Mouse (Mus musculus) heart, postnatal 25 days (tissue): ENCODE data around the gene Cacng2. TPM values are rescaled to one million over a fixed set of nuclear protein-coding genes. Genes with fewer than 3 reads are reported as not detected.

Source experiments
- DNase-seq: peaks from one replicate; pipeline ENCODE4 v3.0.0; 2022; ENCODE audit warnings: low spot score
- intact Hi-C: fragments of 180-260 bp; cut with DNase I; formaldehyde crosslinking; loops from one replicate; pipeline ENCODE4 v1.15.1; 2025
- total RNA-seq, 2 experiments: library from RNA; stranded (reverse); gene quantifications; 2 replicates each; pipeline ENCODE4 v1.2.3; 2021

Cacng2 gene
- total RNA-seq, 2 experiments from 2014 or later = not detected

DNA sequence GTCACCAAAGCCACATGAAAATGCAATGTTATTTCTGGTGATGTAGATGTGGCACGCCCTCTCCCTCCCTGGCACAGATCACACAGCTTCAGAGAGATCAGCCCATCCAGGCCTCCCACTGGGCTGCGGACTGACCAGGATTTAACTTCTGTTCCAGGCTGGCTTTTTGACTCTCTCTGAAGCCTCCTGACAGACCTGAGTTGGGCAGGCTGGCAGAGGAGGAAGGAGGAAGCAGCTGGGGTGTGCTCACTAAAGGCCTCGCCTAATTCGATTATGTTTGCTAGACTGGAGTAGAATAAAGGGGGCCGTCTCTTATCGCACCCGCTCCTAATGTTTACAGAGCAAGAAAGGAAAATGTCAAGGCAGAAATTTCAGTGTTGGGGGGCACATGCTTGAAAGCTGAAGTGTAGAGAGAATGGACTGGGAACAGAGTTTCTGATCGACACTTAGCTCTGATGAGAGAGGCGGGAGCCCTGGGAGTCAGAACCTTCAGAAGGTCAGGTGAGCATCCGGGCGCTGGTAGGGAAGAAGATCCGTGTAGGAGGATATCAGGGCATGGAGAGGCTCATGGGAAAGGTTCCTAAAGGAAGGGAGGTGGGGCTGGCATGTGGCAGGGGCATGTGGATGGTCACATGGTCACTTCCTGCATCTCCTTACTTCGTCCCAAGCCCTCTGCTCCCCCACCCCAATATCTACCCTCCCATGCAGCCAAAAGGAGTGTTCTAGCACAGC lies 36.8 kb downstream of the Cacng2 start:
- DNase-seq = no peak
- intact Hi-C loops = no loop called here

DNA sequence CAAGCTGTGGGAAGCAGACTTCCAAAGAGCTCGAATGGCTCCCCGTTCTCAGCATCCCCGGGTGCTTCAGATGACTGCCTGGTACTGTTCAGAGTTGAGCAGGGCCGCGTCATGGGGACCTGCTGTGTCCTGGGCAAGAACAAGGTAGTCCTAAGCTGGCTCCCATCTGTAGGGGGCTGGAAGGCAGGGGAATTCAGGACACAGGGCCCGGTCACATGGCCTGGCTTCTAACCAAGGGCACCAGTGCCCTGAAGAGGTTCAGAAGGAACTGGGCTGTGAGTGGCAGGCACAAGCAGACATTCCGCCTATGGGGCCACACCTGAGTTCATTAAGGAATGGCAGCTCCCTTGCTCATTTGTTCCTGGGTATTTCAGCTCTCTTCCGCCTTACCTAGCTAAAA lies 37.7 kb downstream of the Cacng2 start:
- DNase-seq = no peak
- intact Hi-C loops = no loop called here

DNA sequence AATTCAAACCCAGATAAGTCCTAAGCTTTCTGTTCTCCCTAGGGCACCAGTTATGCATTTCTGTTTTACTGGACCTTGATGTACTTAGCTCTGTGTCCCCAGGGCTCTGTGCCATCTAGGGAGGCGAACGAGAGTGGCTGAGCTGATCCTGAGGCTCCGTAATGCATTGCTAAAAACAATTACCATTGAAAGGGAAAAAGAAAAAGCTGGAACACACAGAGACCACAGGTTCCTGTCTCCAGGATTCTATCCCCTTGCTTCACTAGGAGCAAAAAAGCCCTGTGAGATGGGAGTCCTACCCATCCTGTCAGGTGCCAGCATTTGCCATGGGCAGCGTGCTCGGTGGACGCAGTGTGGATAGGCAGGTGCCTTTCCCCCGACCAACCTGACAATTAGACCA lies 38.4 kb downstream of the Cacng2 start:
- no peak for DNase-seq
- intact Hi-C loops = no loop called here

DNA sequence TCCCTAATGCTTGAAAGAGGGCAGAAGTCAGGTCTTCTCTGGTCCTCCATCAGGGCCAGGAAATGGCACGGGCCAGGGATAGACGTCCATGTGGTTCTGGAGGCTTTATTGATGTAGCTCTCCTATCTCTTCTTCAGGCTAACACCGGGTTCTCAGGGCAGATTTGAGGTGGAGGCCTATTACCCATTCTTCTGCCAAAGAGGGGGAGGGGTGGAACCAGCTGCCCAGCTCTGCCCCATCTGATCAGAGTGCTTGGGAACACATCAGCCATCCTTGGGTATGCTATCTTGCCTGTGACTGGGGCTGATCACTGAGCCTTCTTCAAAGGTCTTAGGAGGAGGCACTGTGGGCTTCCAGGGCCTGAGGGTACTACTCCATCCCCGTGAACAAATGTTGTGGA lies 39.5 kb downstream of the Cacng2 start:
- intact Hi-C loops = no loop called here
- no peak for DNase-seq

DNA sequence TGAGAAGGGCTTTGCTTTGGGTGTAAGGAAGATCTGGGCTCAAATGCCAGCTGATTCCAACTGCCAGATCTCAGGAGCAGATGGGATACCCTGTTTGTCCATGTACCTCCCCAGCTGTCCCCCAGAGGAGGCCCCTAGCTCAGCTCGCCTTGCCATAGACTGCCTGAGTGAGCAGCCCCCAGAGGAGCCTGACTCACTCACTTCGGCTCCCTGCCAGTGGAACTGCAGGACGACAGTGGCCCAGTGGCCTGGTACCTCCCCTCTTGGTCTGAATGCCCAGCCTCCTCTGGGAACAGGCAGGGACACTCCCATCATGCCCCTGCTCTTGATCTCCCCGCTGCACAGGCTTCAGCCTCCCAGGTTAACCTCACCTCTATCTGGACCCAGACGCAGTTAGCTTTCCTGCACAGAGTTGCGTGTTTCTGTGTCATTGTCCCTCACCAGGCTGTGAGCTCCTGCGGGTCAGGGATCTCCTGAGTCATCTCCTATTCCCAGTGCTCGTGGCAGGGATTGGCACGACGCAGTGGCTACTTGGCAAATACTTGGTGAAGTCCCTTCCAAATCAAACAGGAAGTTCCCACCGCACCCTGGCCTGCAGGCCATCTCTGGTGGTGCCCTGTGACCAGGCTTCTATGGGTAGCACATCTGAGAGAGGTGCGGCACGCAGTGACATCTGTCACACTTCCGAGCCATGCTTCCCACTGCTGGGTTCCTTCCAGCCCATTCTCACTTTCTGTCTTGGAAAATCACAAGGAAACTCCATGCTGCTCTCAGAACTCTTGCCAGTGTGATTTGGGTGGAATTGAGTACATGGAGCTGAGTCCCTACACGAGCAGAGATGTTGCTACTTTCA lies 40.8 kb downstream of the Cacng2 start:
- no peak for DNase-seq
- intact Hi-C loops = no loop called here

DNA sequence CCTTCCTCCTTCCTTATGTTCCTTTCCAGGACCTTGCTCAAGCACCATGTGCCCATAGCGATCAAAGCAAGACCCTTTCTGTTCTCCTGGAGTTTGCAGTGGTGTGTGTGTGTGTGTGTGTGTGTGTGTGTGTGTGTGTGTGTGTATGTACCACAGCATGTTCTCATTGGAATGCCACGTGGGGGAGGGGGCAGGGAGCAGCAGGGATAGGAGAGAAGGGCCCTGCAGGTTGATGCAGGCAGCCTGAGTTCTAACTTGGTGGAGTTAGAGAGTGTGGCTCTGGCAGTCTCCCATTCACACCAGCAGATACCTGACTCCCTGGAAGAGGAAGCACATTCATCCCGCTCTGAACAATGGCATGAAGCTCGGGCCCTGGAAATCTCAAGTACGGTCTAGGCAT lies 41.6 kb downstream of the Cacng2 start:
- intact Hi-C loops = no loop called here
- DNase-seq = no peak

DNA sequence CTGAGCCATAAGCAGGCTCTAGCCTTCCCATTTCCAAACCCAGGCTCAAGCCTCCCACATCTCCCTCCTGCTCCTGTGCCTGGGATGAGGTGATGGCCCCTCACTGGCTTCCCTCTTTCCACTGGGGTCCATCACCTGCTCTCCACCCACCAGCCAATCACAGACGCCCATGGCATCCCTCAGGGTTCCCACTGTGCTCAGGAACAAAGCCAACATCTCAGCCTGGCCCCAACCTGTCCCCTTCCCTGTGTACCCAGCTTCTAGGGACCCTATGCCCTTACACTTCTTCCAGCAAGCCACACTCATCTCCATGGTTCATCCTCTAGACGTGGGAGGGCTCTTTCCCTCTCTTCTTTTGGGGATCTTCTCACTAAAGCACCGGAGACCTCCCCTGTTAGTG lies 43.9 kb downstream of the Cacng2 start:
- intact Hi-C loops = no loop called here
- DNase-seq = no peak

DNA sequence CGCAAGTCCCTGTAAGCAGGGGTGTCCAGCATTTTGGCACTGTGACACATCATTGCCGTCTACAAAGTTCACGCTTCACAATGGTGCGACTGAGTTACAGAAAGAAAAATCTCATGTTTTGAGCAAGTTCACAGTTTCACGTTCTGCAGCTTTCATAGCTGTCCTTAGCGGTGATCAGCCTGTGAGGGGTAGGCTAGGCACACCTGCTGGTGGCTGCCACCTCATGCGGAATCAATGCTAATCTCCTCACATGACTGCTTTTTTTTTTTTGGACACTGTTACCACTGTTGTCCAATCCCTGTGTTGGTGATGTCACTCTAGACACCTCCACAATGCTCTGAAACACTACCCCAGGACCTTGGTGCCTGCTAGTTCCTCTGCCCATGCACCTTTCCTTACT lies 46.7 kb downstream of the Cacng2 start:
- intact Hi-C loops = no loop called here
- no peak for DNase-seq

DNA sequence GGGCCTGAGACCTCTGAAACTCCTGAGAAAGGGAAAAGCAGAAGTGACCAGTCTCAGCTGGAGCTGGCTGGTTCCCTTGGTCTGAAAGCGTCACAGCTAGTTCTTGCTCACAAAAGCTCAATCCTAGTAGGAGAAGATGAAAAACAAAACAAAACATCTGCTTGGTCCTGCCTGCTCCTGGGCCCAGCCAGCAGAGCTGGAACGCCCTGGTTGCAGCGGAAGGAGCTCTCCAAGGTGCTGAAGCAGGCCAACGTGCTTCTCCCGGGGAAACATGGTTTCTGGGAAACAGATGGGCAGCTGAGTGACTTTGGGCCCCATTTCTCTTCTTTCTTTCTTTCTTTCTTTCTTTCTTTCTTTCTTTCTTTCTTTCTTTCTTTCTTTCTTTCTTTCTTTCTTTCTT lies 53.4 kb downstream of the Cacng2 start:
- no peak for DNase-seq
- intact Hi-C loops = no loop called here

DNA sequence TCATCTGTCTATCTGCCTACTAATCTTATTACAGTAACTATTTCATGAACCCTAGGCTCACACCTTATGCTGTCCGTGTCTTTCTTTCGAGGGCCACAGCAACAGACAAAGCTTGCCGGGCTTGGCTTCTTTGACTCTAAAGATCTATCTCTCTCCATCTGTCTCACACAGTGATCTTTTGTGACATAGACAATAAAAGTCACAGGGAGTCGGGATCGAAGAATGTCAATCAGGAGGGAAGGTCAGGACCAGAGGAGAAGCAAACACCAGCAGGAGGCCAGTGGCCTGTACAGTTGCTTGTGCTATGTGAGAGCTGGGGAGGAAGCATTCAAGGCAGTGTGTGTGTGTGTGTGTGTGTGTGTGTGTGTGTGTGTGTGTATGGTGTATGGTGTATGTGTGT lies 54.3 kb downstream of the Cacng2 start:
- intact Hi-C loops = no loop called here
- DNase-seq = no peak

DNA sequence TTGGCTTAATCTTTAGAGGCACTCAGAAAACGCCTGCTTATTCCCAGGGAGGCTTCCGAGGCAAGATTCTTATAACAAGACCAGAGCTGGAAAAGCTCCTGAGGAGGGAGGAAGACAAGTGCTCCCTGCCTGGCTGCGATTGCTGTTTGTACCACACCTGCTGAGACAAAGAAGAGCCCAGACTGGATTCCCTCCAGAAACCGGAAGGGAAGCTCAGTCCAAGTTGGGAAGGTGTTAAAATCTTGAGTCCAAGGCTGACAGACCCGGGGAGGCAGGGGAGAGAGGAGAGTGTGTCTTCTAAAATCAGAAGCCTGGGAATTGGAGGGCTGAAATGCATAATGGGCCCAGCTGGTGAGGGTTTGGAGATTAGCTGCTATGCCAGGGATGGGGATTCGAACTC lies 55.5 kb downstream of the Cacng2 start:
- intact Hi-C loops = no loop called here
- DNase-seq = no peak

DNA sequence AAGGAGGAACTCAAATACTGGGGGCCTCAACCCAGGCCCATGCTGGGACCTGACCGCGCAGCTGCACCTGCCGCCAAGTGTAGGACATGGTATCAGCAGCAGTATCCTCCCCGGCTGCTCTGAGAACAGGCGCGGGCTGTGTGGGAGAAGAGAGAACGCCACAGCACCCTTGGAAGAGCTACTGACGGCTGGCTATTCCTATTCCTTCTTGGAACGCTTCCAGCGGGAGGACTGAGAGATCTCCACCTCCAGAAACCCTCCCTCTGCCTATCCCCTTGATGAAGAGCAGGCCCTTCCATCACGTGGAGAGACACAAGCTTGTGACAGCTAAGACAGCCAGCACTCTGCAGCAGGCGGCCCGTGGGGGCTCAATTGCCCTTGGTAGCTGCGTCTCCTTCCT lies 57.4 kb downstream of the Cacng2 start:
- intact Hi-C loops = no loop called here

DNA sequence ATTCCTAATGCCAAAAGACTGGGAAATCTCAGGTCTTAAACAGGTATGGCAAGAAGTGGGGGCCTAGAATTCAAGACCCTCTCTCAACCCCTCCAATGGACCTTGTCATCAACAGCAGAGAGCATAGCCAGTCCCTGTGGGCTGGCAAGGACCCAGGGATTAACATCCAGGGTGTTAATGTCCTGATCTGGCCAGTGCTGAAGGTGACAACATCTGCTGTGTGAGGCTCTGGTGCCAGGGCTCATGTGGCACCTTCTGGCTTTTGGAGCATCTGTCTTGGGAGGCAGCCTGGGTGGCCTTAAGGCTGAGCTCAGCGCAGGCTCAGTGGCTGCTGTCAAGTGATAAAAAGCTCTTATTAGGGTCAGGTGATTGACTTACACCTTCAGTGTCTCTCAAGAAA lies 62.9 kb downstream of the Cacng2 start:
- intact Hi-C loops = no loop called here
- no peak for DNase-seq

More for the DNA sequence above, 57.4 kb downstream of the Cacng2 start:
- DNase-seq = no peak

DNA sequence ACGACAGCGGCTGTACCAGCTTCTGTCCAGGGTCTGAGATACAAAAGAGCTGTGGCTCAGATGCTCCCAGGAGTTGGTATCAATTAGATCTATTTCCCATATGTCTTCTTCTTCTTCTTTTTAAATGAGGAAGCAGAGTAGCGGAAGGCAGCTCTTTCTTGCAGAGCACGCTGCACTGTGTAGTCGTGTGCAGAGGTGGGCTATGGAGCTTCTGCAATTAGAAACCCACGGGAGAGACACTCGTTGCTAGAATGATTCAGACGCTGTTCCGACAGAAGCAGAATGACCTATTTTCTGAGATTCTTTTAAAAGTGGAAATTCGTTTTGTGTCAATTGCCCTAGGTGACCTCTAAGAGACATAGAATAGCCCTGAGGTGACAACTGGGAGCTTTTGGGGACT lies 69.1 kb downstream of the Cacng2 start:
- no peak for DNase-seq
- intact Hi-C loops = no loop called here

DNA sequence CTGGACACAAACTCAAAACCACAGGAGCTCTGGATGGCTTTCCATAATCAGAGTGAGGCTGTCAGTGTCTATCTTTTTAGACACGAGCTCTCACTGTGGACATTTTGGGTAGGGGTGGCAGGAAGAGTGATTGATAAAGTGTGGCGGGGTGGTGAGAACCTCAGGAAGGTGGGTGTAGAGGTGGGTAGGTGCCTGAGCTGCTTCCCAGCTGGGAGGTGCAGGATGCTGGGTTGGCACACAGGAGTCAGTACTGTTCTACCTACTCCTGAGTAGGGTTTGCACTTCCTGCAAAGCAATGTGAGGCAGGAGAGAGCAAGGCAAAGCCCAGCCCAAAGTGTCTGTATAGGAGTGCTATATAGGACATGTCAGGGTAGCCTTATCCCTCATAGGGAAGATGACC lies 69.9 kb downstream of the Cacng2 start:
- intact Hi-C loops = no loop called here
- DNase-seq = no peak

DNA sequence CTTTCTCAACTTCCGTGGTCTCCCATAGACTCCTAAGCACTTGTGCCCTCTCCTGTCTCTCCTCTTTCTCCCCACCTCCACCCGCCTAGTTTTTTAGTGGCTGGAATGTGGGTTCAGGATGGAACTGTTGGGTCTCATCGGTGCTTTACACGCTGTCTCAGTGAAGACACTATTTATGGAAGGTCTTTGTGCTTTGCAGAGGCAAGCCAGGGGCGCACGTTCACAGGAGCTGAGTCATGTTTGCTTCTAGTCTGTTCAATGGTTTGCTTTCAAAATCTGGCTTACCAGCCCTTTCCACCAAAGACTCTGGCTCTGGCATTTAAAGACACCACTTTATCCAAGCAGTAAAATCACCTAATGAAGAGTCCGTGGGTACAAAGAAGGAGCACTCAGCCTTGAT lies 74.0 kb downstream of the Cacng2 start:
- no peak for DNase-seq
- intact Hi-C loops = no loop called here

DNA sequence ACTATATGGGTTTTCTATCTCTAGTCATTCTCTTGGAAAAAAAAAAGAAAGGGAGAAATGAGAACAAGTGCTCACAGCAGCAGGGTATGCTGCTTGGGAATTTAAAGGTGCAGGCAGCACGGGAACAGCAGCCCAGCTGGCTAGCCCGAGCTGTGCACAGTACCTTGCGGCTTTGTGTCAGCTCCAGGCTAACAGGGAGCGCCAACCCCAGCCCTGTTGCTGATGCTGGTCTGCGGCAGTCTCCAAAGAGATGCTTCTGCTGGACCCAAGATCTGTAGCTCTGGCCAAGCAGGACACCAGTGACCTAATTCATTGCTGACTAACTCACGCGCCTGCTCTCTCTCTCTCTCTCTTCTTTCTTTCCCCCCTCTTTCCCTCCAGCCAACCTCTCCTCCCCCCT lies 74.5 kb downstream of the Cacng2 start:
- DNase-seq = no peak
- intact Hi-C loops = no loop called here

DNA sequence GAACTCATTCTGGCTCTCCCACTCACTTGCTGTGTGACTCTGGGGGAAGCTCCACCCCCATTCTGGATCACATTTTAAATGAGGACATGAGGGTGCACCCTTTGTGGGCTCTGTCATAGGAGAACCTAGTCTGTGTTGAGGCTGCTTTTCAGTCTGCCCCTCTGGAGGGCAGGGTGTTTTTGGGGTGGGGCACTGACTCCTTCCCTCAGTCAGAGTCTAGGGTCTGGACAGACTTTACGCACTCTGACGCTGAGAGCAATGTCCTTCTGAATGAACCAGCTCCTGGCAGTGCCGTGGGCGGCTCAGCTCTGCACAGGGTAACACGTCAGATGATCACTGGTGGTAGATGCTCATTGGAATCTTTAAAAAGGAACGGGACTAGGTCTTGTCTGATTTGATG lies 75.0 kb downstream of the Cacng2 start:
- no peak for DNase-seq
- intact Hi-C loops = no loop called here

DNA sequence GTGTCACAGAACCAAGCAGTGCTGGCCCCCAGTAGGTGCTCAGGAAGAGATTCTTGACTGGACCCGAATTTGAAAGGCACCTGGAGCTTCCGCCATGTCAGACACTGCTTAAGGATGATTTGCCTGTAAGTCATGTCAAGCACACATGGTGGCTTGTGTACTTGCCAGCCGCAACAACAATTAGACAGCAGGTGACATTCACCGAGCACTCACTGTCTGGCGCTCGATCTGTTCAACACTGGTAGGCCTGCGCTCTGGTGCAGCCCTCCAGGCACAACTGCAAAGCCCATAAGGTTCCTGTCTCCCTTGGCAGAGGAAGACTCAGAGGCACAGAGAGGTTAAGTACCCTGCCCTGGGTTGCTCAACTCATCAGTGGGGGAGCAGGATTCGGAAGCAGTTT lies 77.1 kb downstream of the Cacng2 start:
- intact Hi-C loops = no loop called here
- DNase-seq = no peak

DNA sequence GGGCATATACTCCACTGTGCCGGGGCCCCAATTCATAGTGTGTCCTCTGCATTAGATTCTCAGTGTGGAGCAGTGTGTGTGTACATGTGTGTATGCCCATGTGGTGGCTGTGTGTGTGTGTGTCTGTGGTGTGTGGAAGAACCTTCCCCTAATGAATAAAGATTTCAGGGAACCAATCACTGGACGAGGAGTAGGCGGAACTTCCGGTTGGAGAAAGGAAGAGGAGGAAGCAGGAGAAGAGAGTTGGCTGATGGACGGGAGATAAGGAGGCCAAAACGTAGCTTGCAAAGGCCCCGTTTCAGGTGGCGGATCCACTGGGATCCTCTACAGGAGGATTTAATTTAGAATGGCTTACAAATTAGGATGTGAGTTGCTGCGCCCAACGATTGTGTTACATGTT lies 82.2 kb downstream of the Cacng2 start:
- intact Hi-C loops = no loop called here

DNA sequence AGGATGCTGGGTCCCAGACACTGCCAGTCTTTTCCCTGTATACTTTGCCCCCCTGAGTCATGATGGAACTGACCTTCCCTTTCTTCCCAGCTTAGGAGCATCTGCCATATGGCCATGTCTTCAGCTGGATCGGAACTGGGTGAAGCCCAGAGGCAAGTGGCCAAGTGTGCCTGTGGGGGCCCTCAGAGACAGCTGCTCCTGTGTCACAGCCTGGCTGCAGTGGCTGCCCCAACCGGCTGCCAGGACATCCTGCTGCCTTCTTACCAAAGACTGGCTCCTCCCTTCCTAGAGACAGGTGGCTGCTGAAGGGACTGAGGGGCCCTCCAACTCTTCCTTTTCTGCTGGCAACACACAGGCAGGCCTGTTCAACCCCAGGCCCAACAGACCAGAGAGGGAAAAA lies 83.2 kb downstream of the Cacng2 start:
- DNase-seq = no peak
- intact Hi-C loops = no loop called here

More for the DNA sequence above, 82.2 kb downstream of the Cacng2 start:
- no peak for DNase-seq

DNA sequence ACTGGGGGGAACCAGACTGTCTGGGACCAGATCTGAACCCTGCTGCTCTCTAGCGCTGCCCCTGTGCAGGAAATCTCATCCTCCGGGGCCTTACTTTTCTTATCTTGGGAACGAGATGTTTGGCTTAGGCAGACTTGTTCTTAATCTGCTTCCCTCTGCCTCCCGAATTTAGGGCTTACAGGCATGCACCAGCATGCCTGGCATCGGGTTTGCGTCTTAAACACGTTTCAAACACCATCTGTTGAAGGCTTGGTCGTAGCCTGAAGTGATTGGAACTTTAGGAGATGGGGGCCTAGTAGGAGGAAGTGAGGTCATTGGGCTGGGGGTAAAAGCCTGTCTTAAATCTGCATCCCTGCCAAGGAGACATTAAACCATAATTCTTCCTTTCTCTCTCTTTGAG lies 89.9 kb downstream of the Cacng2 start:
- DNase-seq = no peak
- intact Hi-C loops = no loop called here
